Mouse (Mus musculus): ENCODE results near the gene Hsph1. TPM values are rescaled to one million over a fixed set of nuclear protein-coding genes. Genes with fewer than 3 reads are reported as not detected.

The Hsph1 gene
- polyA plus RNA-seq, 1 experiment = 581 TPM

DNA sequence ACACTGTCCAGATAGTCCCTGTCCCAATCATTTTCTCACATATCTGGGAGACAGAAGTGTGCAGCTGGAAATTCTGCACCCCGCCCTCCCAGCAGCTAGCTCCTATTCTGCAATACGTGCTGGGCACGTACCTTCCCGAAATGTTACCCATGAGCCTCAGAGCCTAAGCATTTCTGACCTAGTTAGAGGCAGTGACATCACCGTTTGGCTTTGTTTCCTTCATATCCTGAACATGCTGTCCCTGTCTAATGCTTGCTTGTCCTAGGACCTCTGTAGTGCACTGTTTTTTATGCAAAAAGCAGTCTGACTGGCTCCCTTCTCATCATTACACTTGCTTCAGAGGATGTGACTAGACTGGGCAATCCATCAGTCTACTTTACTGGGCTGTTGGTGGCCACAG, 69.2 kb downstream of the Hsph1 start:
- peaks cover 22% of the 10 kb centered on the region for H3K4me1 ChIP-seq (ENCODE audit: control insufficient read depth, insufficient read depth, low read length)
- 36% methylated on average over 5 of the region's 5 CpGs for WGBS
- H3K27ac ChIP-seq (ENCODE audit: insufficient read depth, low read depth, low read length) = peak overlapping the region; percentile 91
- no peak overlapping the region for H3K4me3 ChIP-seq (ENCODE audit: insufficient read depth, low read depth, low read length)
- TF ChIP-seq CTCF (IDR thresholded peaks at IDR 0.05; ENCODE audit: insufficient read depth, low read depth, low read length) (no peak), POLR2A (IDR thresholded peaks at IDR 0.05; ENCODE audit: insufficient read depth, low read depth, low read length) (no peak)

DNA sequence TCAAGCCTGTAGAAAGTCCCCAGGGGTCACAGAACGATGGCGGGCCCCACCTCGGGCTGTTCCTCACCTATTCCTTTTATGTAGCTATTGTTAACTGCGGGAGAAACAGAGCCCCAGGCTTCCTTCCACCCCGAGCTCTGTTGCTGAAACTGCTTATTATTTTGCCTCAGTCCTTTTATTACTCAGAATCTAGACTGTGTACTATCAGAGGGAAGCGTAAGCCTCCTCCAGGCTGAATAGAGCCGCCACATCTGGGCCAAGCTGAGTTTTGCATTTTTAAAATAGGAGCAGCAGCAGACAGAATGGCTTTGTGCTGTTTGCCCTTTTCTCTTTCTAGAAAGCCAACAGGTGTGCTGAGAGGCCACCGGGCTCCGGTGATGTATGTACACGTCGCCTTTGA, 70.2 kb downstream of the Hsph1 start:
- Histone ChIP-seq H3K27ac (ENCODE audit: insufficient read depth, low read depth, low read length) (peak overlapping the region; percentile 56), H3K4me1 (ENCODE audit: control insufficient read depth, insufficient read depth, low read length) (peaks cover 25% of the 10 kb centered on the region), H3K4me3 (ENCODE audit: insufficient read depth, low read depth, low read length) (no peak overlapping the region)
- TF ChIP-seq CTCF (IDR thresholded peaks at IDR 0.05; ENCODE audit: insufficient read depth, low read depth, low read length) = no peak
- WGBS = 21% methylated on average over 11 of the region's 11 CpGs

Other genes starting within 250 kb of the Hsph1 start
- gene Medag, start 224.6 kb downstream of the Hsph1 start, polyA plus RNA-seq (2012; ENCODE audit: insufficient read depth, insufficient read length, low replicate concordance, missing spikeins) = not detected in 2 replicates
- gene Tex26, start 196.7 kb downstream of the Hsph1 start, polyA plus RNA-seq (2012; ENCODE audit: insufficient read depth, insufficient read length, low replicate concordance, missing spikeins) = not detected in 2 replicates
- not detected in 2 replicates for gene Wdr95, start 107.7 kb downstream of the Hsph1 start, polyA plus RNA-seq (2012; ENCODE audit: insufficient read depth, insufficient read length, low replicate concordance, missing spikeins)
- gene B3glct, start 41.9 kb upstream of the Hsph1 start, polyA plus RNA-seq (2012; ENCODE audit: insufficient read depth, insufficient read length, low replicate concordance, missing spikeins) = not detected in 2 replicates

Data from olfactory bulb, adult 2 months (tissue).